Mouse (Mus musculus): ENCODE results near the gene Gins1.
"Not testable (repeated sequence)": the region's sequence is repeated elsewhere in the genome, so short reads cannot be mapped to it uniquely, and the experiment has no call there.

Gene Gins1

GRCm38 (mm10) chr2:150904936-150905450 lies at the start of gene Gins1:
Gene Gins1 (plus strand): TSS chr2:150905400.
- peak; percentile 41 for ATAC-seq (ENCODE audit: low TSS enrichment)

- ATAC-seq (ENCODE audit: low TSS enrichment): no peak
These were observed 46.3 kb upstream of the Gins1 start for GRCm38 (mm10) chr2:150858724-150859487.

GRCm38 (mm10) chr2:150859709-150860470 lies 45.3 kb upstream of the Gins1 start:
- no peak for ATAC-seq (ENCODE audit: low TSS enrichment)

- no peak for ATAC-seq (ENCODE audit: low TSS enrichment)
These were observed 44.1 kb upstream of the Gins1 start for GRCm38 (mm10) chr2:150861128-150861527.

- ATAC-seq (ENCODE audit: low TSS enrichment): no peak
These were observed 38.2 kb upstream of the Gins1 start for GRCm38 (mm10) chr2:150867021-150867420.

GRCm38 (mm10) chr2:150869446-150869845 lies 35.8 kb upstream of the Gins1 start:
- no peak for ATAC-seq (ENCODE audit: low TSS enrichment)

GRCm38 (mm10) chr2:150874508-150874907 lies 30.7 kb upstream of the Gins1 start:
- 0 out of 2 replicates have a peak, but pooled peaks have one; percentile 12 for ATAC-seq (ENCODE audit: low TSS enrichment)

GRCm38 (mm10) chr2:150875226-150875625 lies 30.0 kb upstream of the Gins1 start:
- ATAC-seq (ENCODE audit: low TSS enrichment): no peak

GRCm38 (mm10) chr2:150877561-150877960 lies 27.6 kb upstream of the Gins1 start:
- ATAC-seq (ENCODE audit: low TSS enrichment): no peak

GRCm38 (mm10) chr2:150884075-150884778 lies 21.0 kb upstream of the Gins1 start:
- no peak for ATAC-seq (ENCODE audit: low TSS enrichment)

- ATAC-seq (ENCODE audit: low TSS enrichment): no peak
These were observed 20.5 kb upstream of the Gins1 start for GRCm38 (mm10) chr2:150884779-150885110.

- ATAC-seq (ENCODE audit: low TSS enrichment): no peak
These were observed 19.4 kb upstream of the Gins1 start for GRCm38 (mm10) chr2:150885814-150886213.

GRCm38 (mm10) chr2:150886315-150886714 lies 18.9 kb upstream of the Gins1 start:
- ATAC-seq (ENCODE audit: low TSS enrichment): no peak

GRCm38 (mm10) chr2:150887370-150887769 lies 17.8 kb upstream of the Gins1 start:
- ATAC-seq (ENCODE audit: low TSS enrichment): no peak

- ATAC-seq (ENCODE audit: low TSS enrichment): peak; percentile 76
These were observed 10.5 kb upstream of the Gins1 start for GRCm38 (mm10) chr2:150894617-150895267.

GRCm38 (mm10) chr2:150895691-150896252 lies 9.4 kb upstream of the Gins1 start:
- no peak for ATAC-seq (ENCODE audit: low TSS enrichment)

GRCm38 (mm10) chr2:150900341-150900740 lies 4.9 kb upstream of the Gins1 start:
- no peak for ATAC-seq (ENCODE audit: low TSS enrichment)

- no peak for ATAC-seq (ENCODE audit: low TSS enrichment)
These were observed 2.9 kb upstream of the Gins1 start for GRCm38 (mm10) chr2:150902347-150902746.

- peak; percentile 95 for ATAC-seq (ENCODE audit: low TSS enrichment)
These were observed 796 bp upstream of the Gins1 start, which contains the start of gene Abhd12 for GRCm38 (mm10) chr2:150904272-150904935. Gene Abhd12 (minus strand): TSS chr2:150904741.

GRCm38 (mm10) chr2:150908881-150909280 lies 3.7 kb downstream of the Gins1 start:
- ATAC-seq (ENCODE audit: low TSS enrichment): not testable (repeated sequence)

Measured in frontal cortex, adult (tissue).